Mouse (Mus musculus): ENCODE results near the gene Erbb2.
A peak's percentile ranks its signal among the peaks of the same experiment; 100 is the strongest.
"Not testable (repeated sequence)": the region's sequence is repeated elsewhere in the genome, so short reads cannot be mapped to it uniquely, and the experiment has no call there.

Gene Erbb2

GRCm38 (mm10) chr11:98382405-98382804 is 29.9 kb upstream of the Erbb2 start:
- Histone ChIP-seq H3K27me3 (ENCODE audit: insufficient read depth, low read length) (peaks cover 51% of the 10 kb centered on the region), H3K36me3 (ENCODE audit: insufficient read depth, low read length) (peaks cover 35% of the 10 kb centered on the region), H3K4me1 (replicated peaks; ENCODE audit: low read depth, low read length) (peaks cover 72% of the 10 kb centered on the region)
- H3K4me3 ChIP-seq (replicated peaks; ENCODE audit: low read length); H3K9me3 ChIP-seq (ENCODE audit: low read length): not testable (repeated sequence)
- peak; percentile 11; the same call in 1 of the 2 replicates for TF ChIP-seq CTCF (conservative IDR thresholded peaks at IDR 0.05; ENCODE audit: low read length)

- peaks cover 68% of the 10 kb centered on the region for H3K4me1 ChIP-seq (replicated peaks; ENCODE audit: low read depth, low read length)
- TF ChIP-seq POU5F1 (IDR thresholded peaks at IDR 0.05; ENCODE audit: borderline replicate concordance, low read length) (no peak), NANOG (IDR thresholded peaks at IDR 0.05; ENCODE audit: borderline replicate concordance, low read length) (no peak), CTCF (conservative IDR thresholded peaks at IDR 0.05; ENCODE audit: low read length) (no peak)
- H3K9me3 ChIP-seq (ENCODE audit: low read length), result no peaks in the 10 kb centered on the region
- peak within 1 kb of the TSS; percentile 66 for H3K4me3 ChIP-seq (replicated peaks; ENCODE audit: low read length)
- H3K27me3 ChIP-seq (ENCODE audit: insufficient read depth, low read length), result peaks cover 61% of the 10 kb centered on the region
- peaks cover 25% of the 10 kb centered on the region for H3K36me3 ChIP-seq (ENCODE audit: insufficient read depth, low read length)
Measured at GRCm38 (mm10) chr11:98383261-98384030, 28.8 kb upstream of the Erbb2 start, which contains the start of gene Tcap. Gene Tcap (plus strand): TSS chr11:98383811.

- Histone ChIP-seq H3K4me3 (replicated peaks; ENCODE audit: low read length) (peak overlapping the region; percentile 66), H3K36me3 (ENCODE audit: insufficient read depth, low read length) (peaks cover 17% of the 10 kb centered on the region), H3K27me3 (ENCODE audit: insufficient read depth, low read length) (peaks cover 65% of the 10 kb centered on the region), H3K9me3 (ENCODE audit: low read length) (no peaks in the 10 kb centered on the region), H3K4me1 (replicated peaks; ENCODE audit: low read depth, low read length) (peaks cover 68% of the 10 kb centered on the region)
- no peak for TF ChIP-seq NANOG (IDR thresholded peaks at IDR 0.05; ENCODE audit: borderline replicate concordance, low read length)
- no peak for TF ChIP-seq POU5F1 (IDR thresholded peaks at IDR 0.05; ENCODE audit: borderline replicate concordance, low read length)
- no peak for TF ChIP-seq CTCF (conservative IDR thresholded peaks at IDR 0.05; ENCODE audit: low read length)
Measured at GRCm38 (mm10) chr11:98384216-98384615, 28.1 kb upstream of the Erbb2 start.

DNA sequence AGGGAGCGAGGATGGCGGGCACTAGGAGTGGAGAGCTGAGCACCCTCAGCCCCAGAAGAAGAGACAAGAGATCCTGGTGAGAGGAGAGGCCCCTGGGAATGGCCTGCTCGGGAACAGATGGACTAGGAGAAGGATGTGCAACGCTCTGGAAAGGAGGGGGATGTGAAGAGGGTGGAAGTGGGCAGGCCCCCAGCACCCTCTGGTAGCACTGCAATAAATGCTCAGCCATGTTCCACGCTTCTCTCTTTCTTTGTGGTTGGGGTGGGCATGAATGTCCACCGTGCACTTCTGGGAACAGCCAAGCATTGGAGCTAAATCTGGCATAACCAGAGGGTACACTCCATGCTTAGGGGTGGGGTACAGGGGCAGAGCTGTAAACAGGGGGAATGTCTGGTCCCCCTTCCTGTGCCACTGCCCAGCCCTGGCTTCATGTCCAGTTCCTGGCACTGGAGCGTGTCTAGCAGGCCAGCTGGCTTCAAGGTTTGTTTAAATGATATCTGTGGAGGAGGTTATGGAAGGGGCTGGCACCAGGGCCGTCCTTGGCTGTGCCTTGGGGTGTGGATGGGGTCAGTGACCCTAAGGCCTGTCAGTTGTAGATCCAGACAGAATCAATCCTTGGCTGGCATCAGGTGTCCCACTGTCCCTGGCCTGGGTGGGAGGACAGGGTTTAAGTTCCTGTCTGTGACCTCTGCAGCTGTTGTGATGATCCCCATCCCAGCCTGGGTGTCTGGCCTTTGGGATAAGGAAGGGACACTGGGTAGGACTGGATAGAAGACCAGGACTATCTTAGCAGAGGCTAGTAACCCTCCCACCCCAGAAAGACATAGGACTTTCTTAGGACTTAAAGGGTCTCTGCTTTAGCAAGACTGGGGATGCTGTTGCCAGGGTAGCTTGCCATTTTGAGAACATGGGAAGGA is 27.3 kb upstream of the Erbb2 start:
- no peak for TF ChIP-seq NANOG (IDR thresholded peaks at IDR 0.05; ENCODE audit: borderline replicate concordance, low read length)
- no peak for TF ChIP-seq POU5F1 (IDR thresholded peaks at IDR 0.05; ENCODE audit: borderline replicate concordance, low read length)
- TF ChIP-seq CTCF (conservative IDR thresholded peaks at IDR 0.05; ENCODE audit: low read length), result no peak
- peaks cover 66% of the 10 kb centered on the region for H3K27me3 ChIP-seq (ENCODE audit: insufficient read depth, low read length)
- peaks cover 68% of the 10 kb centered on the region for H3K4me1 ChIP-seq (replicated peaks; ENCODE audit: low read depth, low read length)
- peak overlapping the region; percentile 66 for H3K4me3 ChIP-seq (replicated peaks; ENCODE audit: low read length)
- peaks cover 9% of the 10 kb centered on the region for H3K36me3 ChIP-seq (ENCODE audit: insufficient read depth, low read length)
- no peaks in the 10 kb centered on the region for H3K9me3 ChIP-seq (ENCODE audit: low read length)

GRCm38 (mm10) chr11:98385638-98386585 is 26.4 kb upstream of the Erbb2 start, which contains the start of gene Pnmt:
Gene Pnmt (plus strand): TSS chr11:98386450.
- TF ChIP-seq CTCF (conservative IDR thresholded peaks at IDR 0.05; ENCODE audit: low read length) (no peak), NANOG (IDR thresholded peaks at IDR 0.05; ENCODE audit: borderline replicate concordance, low read length) (no peak), POU5F1 (IDR thresholded peaks at IDR 0.05; ENCODE audit: borderline replicate concordance, low read length) (no peak)
- Histone ChIP-seq H3K4me3 (replicated peaks; ENCODE audit: low read length) (peak within 1 kb of the TSS; percentile 62), H3K27me3 (ENCODE audit: insufficient read depth, low read length) (peaks cover 74% of the 10 kb centered on the region)

GRCm38 (mm10) chr11:98386596-98386995 is 25.7 kb upstream of the Erbb2 start:
- TF ChIP-seq CTCF (conservative IDR thresholded peaks at IDR 0.05; ENCODE audit: low read length), result no peak
- no peak for TF ChIP-seq NANOG (IDR thresholded peaks at IDR 0.05; ENCODE audit: borderline replicate concordance, low read length)
- no peak for TF ChIP-seq POU5F1 (IDR thresholded peaks at IDR 0.05; ENCODE audit: borderline replicate concordance, low read length)
- peaks cover 74% of the 10 kb centered on the region for H3K27me3 ChIP-seq (ENCODE audit: insufficient read depth, low read length)
- peaks cover 72% of the 10 kb centered on the region for H3K4me1 ChIP-seq (replicated peaks; ENCODE audit: low read depth, low read length)

More at GRCm38 (mm10) chr11:98385638-98386585, 26.4 kb upstream of the Erbb2 start, which contains the start of gene Pnmt:
- H3K4me1 ChIP-seq (replicated peaks; ENCODE audit: low read depth, low read length), result peaks cover 68% of the 10 kb centered on the region
- H3K9me3 ChIP-seq (ENCODE audit: low read length), result no peaks in the 10 kb centered on the region
- H3K36me3 ChIP-seq (ENCODE audit: insufficient read depth, low read length), result peaks cover under 1% of the 10 kb centered on the region; the same call in 1 of the 2 replicates

GRCm38 (mm10) chr11:98387056-98387577 is 25.2 kb upstream of the Erbb2 start:
- H3K36me3 ChIP-seq (ENCODE audit: insufficient read depth, low read length), result no peaks in the 10 kb centered on the region
- no peaks in the 10 kb centered on the region for H3K9me3 ChIP-seq (ENCODE audit: low read length)
- H3K4me1 ChIP-seq (replicated peaks; ENCODE audit: low read depth, low read length), result peaks cover 74% of the 10 kb centered on the region
- H3K27me3 ChIP-seq (ENCODE audit: insufficient read depth, low read length), result peaks cover 70% of the 10 kb centered on the region
- H3K4me3 ChIP-seq (replicated peaks; ENCODE audit: low read length), result peak overlapping the region; percentile 62; the same call in 1 of the 2 replicates
- TF ChIP-seq NANOG (IDR thresholded peaks at IDR 0.05; ENCODE audit: borderline replicate concordance, low read length), result no peak
- no peak for TF ChIP-seq POU5F1 (IDR thresholded peaks at IDR 0.05; ENCODE audit: borderline replicate concordance, low read length)
- no peak for TF ChIP-seq CTCF (conservative IDR thresholded peaks at IDR 0.05; ENCODE audit: low read length)

More at GRCm38 (mm10) chr11:98386596-98386995, 25.7 kb upstream of the Erbb2 start:
- Histone ChIP-seq H3K9me3 (ENCODE audit: low read length) (no peaks in the 10 kb centered on the region), H3K36me3 (ENCODE audit: insufficient read depth, low read length) (no peaks in the 10 kb centered on the region), H3K4me3 (replicated peaks; ENCODE audit: low read length) (peak overlapping the region; percentile 62)
